Mouse (Mus musculus) limb, embryonic 14.5 days (tissue): ENCODE measurements around the gene Eng. TPM values are rescaled to one million over a fixed set of nuclear protein-coding genes. Genes with fewer than 3 reads are reported as not detected.
A peak's percentile ranks its signal among the peaks of the same experiment; 100 is the strongest.

ENCODE experiments used
- ATAC-seq: fragments of 200-750 bp; cut with Nextera tagmentation; 2 replicates; pipeline ENCODE4 v1.8.0; 2017; ENCODE audit warnings: low read depth, moderate number of reproducible peaks, moderate TSS enrichment; ENCODE audit not compliant: low FRiP score
- DNase-seq: peaks from one replicate; pipeline ENCODE4 v3.0.0-alpha.2; 2015; ENCODE audit warnings: low spot score
- H3K27ac ChIP-seq: fragments of 300-500 bp; sonication (generic); replicated peaks from 2 replicates; pipeline ENCODE4 v1.5.1; 2014; ENCODE audit warnings: low read depth, mild to moderate bottlenecking, low read length, moderate library complexity, mixed read lengths
- H3K27me3 ChIP-seq: fragments of 300-500 bp; sonication (generic); 2 replicates; pipeline ENCODE4 v1.6.1; 2014; ENCODE audit warnings: low read length, mixed read lengths; ENCODE audit not compliant: control insufficient read depth, insufficient read depth
- H3K36me3 ChIP-seq: fragments of 300-500 bp; sonication (generic); 2 replicates; pipeline ENCODE4 v1.6.1; 2014; ENCODE audit warnings: mild to moderate bottlenecking, low read length, moderate library complexity, mixed read lengths; ENCODE audit not compliant: control insufficient read depth, insufficient read depth
- H3K4me1 ChIP-seq: fragments of 300-500 bp; sonication (generic); 2 replicates; pipeline ENCODE4 v1.6.1; 2014; ENCODE audit warnings: antibody characterized with exemption, low read length, mixed read lengths; ENCODE audit not compliant: control insufficient read depth, insufficient read depth
- H3K4me2 ChIP-seq: fragments of 300-500 bp; sonication (generic); replicated peaks from 2 replicates; pipeline ENCODE4 v1.6.1; 2014; ENCODE audit warnings: low read depth, mild to moderate bottlenecking, low read length, moderate library complexity; ENCODE audit not compliant: severe bottlenecking
- H3K4me3 ChIP-seq: fragments of 300-500 bp; sonication (generic); replicated peaks from 2 replicates; pipeline ENCODE4 v1.5.1; 2014; ENCODE audit warnings: low read length
- H3K9ac ChIP-seq: fragments of 300-500 bp; sonication (generic); 2 replicates; pipeline ENCODE4 v1.6.1; 2014; ENCODE audit warnings: mild to moderate bottlenecking, low read depth, low read length, moderate library complexity; ENCODE audit not compliant: severe bottlenecking
- H3K9me3 ChIP-seq: fragments of 300-500 bp; sonication (generic); 2 replicates; pipeline ENCODE4 v1.6.1; 2016; ENCODE audit warnings: low read length; ENCODE audit not compliant: control insufficient read depth
- POLR2A ChIP-seq: fragments of 200-500 bp; IDR thresholded peaks from 2 replicates; pipeline ENCODE4 v1.8.0; 2012; ENCODE audit warnings: inconsistent platforms, mild to moderate bottlenecking, moderate library complexity, borderline replicate concordance; ENCODE audit not compliant: insufficient read depth, insufficient read length; ENCODE audit errors: extremely low read depth
- WGBS: fragments of 180-500 bp; shearing (Covaris S2); extraction: QIAGEN DNeasy Blood & Tissue Kit; methylation state at CpG from one replicate; pipeline ENCODE4 v1.1.7; 2014; 5-methylcytosine and 5-hydroxymethylcytosine counted together
- polyA plus RNA-seq, 2 experiments: library from polyadenylated mRNA; depleted of rRNA in 1 of 2; stranded (reverse) in 1 of 2; unstranded in 1 of 2; fragments of >200 nt; fragmentation: Nextera tagmentation in 1 of 2; extraction: Ambion mirVana in 1 of 2; gene quantifications; 2 replicates each; pipeline versions ENCODE4 v1.2.1 to v1.2.3; 2012 to 2014

The Eng gene
- polyA plus RNA-seq, 2 experiments = 49.3 to 61.4 TPM

DNA sequence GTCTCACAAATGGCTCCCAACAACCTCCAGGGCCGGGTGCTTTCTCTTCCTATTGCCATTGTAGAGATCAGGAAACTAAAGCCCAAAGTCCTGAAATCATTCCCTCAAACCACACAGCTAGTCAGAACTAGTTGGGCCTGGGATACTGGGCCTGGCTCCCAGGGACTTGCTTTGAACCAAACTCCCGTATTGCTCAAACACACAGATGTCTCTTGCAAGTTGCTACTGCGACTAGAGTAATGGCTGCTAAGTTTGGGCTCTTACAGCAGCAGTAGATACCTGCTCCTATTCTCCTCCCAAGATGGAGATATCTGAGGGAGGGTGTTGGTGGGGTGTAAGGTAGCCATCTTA lies 9.0 kb downstream of the Eng start:
- Histone ChIP-seq H3K36me3 (no peaks in the 10 kb centered on the region), H3K27ac (0 out of 2 replicates have a peak overlapping the region, but pooled peaks have one; percentile 35), H3K4me2 (no peak overlapping the region), H3K9ac (no peak overlapping the region), H3K4me1 (peaks cover 28% of the 10 kb centered on the region), H3K27me3 (no peaks in the 10 kb centered on the region), H3K4me3 (no peak overlapping the region), H3K9me3 (no peaks in the 10 kb centered on the region)
- DNase-seq (no peak), ATAC-seq (no peak)
- WGBS = 81% methylated on average over 3 of the region's 3 CpGs
- TF ChIP-seq POLR2A = no peak

DNA sequence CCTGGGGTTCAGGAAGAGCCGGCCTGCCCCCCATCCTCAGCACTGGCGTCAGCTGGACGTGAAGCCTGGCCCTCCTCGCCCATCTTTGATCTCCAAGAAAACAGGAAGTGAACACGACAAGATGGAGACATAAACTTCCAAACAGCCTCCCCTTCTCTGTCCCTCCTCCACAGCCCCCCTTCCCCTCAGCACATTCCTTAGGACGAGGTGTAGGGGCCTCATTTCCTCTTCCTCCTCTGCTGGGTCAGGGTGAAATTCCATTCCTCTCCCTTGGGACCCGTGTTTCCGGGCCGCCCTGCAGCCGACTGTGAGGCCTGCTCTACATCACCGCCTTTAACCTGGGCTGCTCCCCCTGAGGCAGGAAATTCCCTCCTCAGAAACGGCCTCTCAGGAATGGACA lies 9.4 kb downstream of the Eng start:
- Histone ChIP-seq H3K36me3 (no peaks in the 10 kb centered on the region), H3K4me2 (no peak overlapping the region), H3K4me1 (peaks cover 28% of the 10 kb centered on the region), H3K27ac (peak overlapping the region; percentile 35; the same call in 1 of the 2 replicates), H3K9me3 (no peaks in the 10 kb centered on the region), H3K9ac (no peak overlapping the region), H3K4me3 (no peak overlapping the region), H3K27me3 (no peaks in the 10 kb centered on the region)
- ATAC-seq (peak; percentile 72; the same call in 1 of the 2 replicates), DNase-seq (peak; percentile 55)
- no peak for TF ChIP-seq POLR2A
- WGBS = 17% methylated on average over 12 of the region's 12 CpGs

DNA sequence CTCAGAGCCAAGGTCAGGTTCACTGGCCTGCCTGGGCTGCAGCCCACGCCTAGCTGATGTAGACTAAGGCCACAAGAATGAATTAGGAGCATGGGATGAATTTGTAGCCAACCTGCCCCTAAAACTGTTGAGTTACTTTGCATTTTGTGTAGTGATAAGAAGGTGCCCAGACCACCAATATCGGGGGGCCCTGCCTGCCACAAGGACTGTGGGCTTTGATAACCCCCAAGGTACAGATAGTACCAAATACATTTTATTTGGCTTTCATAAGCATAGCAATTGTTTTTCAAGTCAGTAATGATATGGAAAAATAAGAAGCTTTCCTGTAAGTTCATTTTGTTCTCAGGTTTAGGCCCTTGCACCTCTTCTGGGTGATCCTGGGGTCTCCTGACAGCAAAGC lies 12.5 kb downstream of the Eng start:
- ATAC-seq = no peak

GRCm38 (mm10) chr2:32661509-32662107 lies 15.2 kb downstream of the Eng start:
- Histone ChIP-seq H3K27me3 (no peaks in the 10 kb centered on the region), H3K4me1 (no peaks in the 10 kb centered on the region), H3K4me2 (no peak overlapping the region), H3K4me3 (no peak overlapping the region), H3K27ac (no peak overlapping the region; the same call in 1 of the 2 replicates), H3K36me3 (no peaks in the 10 kb centered on the region), H3K9me3 (no peaks in the 10 kb centered on the region), H3K9ac (no peak overlapping the region)
- 43% methylated on average over 7 of the region's 7 CpGs for WGBS
- DNase-seq (no peak), ATAC-seq (no peak)
- no peak for TF ChIP-seq POLR2A

More for the DNA sequence above, 12.5 kb downstream of the Eng start:
- Histone ChIP-seq H3K4me3 (no peak overlapping the region), H3K4me1 (peaks cover 23% of the 10 kb centered on the region), H3K9ac (no peak overlapping the region), H3K27me3 (no peaks in the 10 kb centered on the region), H3K4me2 (no peak overlapping the region), H3K9me3 (no peaks in the 10 kb centered on the region), H3K36me3 (no peaks in the 10 kb centered on the region), H3K27ac (no peak overlapping the region)
- TF ChIP-seq POLR2A = no peak
- WGBS = 93% methylated on average over 2 of the region's 2 CpGs
- DNase-seq = no peak

DNA sequence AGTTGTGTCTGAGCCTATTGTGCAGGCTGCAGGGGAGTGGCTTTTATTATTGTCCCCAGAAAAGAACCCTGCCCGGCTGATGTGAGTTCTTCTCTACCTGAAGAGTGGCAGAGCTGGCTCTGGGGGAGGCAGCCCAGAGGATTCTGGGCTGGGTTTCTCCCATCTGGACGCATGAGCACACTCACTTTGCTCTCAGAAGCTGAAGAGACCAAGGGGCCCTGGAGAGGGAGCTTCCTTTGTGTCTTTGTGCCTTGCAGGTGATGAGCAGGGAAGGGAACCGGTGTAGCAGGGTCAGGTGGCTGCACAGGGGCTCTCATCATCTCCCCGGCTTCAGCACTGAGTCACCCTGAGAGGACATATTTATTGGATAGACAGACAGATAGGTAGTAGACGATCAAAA lies 15.9 kb downstream of the Eng start:
- Histone ChIP-seq H3K4me1 (no peaks in the 10 kb centered on the region), H3K9me3 (no peaks in the 10 kb centered on the region), H3K4me3 (no peak overlapping the region), H3K9ac (no peak overlapping the region), H3K4me2 (no peak overlapping the region), H3K27me3 (no peaks in the 10 kb centered on the region), H3K36me3 (no peaks in the 10 kb centered on the region), H3K27ac (no peak overlapping the region)
- WGBS = 51% methylated on average over 5 of the region's 5 CpGs
- no peak for ATAC-seq
- DNase-seq = no peak
- TF ChIP-seq POLR2A = no peak
